Mouse (Mus musculus) lung, embryonic 14.5 days (tissue): Measurements from ENCODE around the gene Inpp5d. TPM values are rescaled to one million over a fixed set of nuclear protein-coding genes. Genes with fewer than 3 reads are reported as not detected.
A peak's percentile ranks its signal among the peaks of the same experiment; 100 is the strongest.

ENCODE experiments used
- ATAC-seq: fragments of 200-750 bp; cut with Nextera tagmentation; 2 replicates; pipeline ENCODE4 v1.8.0; 2017; ENCODE audit warnings: mild to moderate bottlenecking, moderate TSS enrichment, moderate library complexity; ENCODE audit not compliant: insufficient read depth
- DNase-seq: peaks from one replicate; pipeline ENCODE4 v3.0.0-alpha.2; 2015
- H3K27ac ChIP-seq: fragments of 300-500 bp; sonication (generic); 2 replicates; pipeline ENCODE4 v1.5.1; 2014; ENCODE audit warnings: low read depth, mild to moderate bottlenecking, moderate library complexity
- H3K27me3 ChIP-seq: fragments of 300-500 bp; sonication (generic); 2 replicates; pipeline ENCODE4 v1.6.1; 2014; ENCODE audit warnings: low read length, control low read depth; ENCODE audit not compliant: insufficient read depth
- H3K36me3 ChIP-seq: fragments of 300-500 bp; sonication (generic); 2 replicates; pipeline ENCODE4 v1.6.1; 2014; ENCODE audit warnings: control low read depth; ENCODE audit not compliant: insufficient read depth
- H3K4me1 ChIP-seq: fragments of 300-500 bp; sonication (generic); 2 replicates; pipeline ENCODE4 v1.6.1; 2014; ENCODE audit warnings: antibody characterized with exemption, control low read depth; ENCODE audit not compliant: insufficient read depth
- H3K4me2 ChIP-seq: fragments of 300-500 bp; sonication (generic); 2 replicates; pipeline ENCODE4 v1.6.1; 2014; ENCODE audit warnings: mild to moderate bottlenecking
- H3K4me3 ChIP-seq: fragments of 300-500 bp; sonication (generic); 2 replicates; pipeline ENCODE4 v1.5.1; 2014; ENCODE audit warnings: low read depth, low read length
- H3K9ac ChIP-seq: fragments of 300-500 bp; sonication (generic); 2 replicates; pipeline ENCODE4 v1.6.1; 2014
- H3K9me3 ChIP-seq: fragments of 300-500 bp; sonication (generic); 2 replicates; pipeline ENCODE4 v1.6.1; 2016; ENCODE audit warnings: low read depth, low read length, control low read depth
- CTCF ChIP-seq: IDR thresholded peaks from 2 replicates; pipeline ENCODE4 v1.5.1; 2016; ENCODE audit warnings: antibody characterized with exemption, low read depth
- WGBS: fragments of 180-500 bp; shearing (Covaris S2); extraction: QIAGEN DNeasy Blood & Tissue Kit; methylation state at CpG from one replicate; pipeline ENCODE4 v1.1.7; 2014; 5-methylcytosine and 5-hydroxymethylcytosine counted together
- polyA plus RNA-seq: library from polyadenylated mRNA; unstranded; fragments of >200 nt; fragmentation: Nextera tagmentation; extraction: Ambion mirVana; gene quantifications from 2 replicates; pipeline ENCODE4 v1.2.1, GENCODE M21; 2014

Inpp5d gene
- polyA plus RNA-seq, 1 experiment from 2014 or later: 11.2 TPM

GRCm38 (mm10) chr1:87655101-87655500, 35.0 kb downstream of the Inpp5d start:
- no peaks in the 10 kb centered on the region for H3K36me3 ChIP-seq
- no peak overlapping the region for H3K27ac ChIP-seq
- ATAC-seq (no peak), DNase-seq (no peak)
- WGBS: 25% methylated on average over 5 of the region's 5 CpGs
- no peak for TF ChIP-seq CTCF
- no peak overlapping the region for H3K4me2 ChIP-seq
- H3K4me3 ChIP-seq: no peak overlapping the region
- 0 out of 2 replicates have a peak, but pooled peaks cover 3% of the 10 kb centered on the region for H3K4me1 ChIP-seq
- no peaks in the 10 kb centered on the region for H3K27me3 ChIP-seq
- H3K9ac ChIP-seq: no peak overlapping the region
- no peaks in the 10 kb centered on the region for H3K9me3 ChIP-seq

GRCm38 (mm10) chr1:87658063-87658462, 38.0 kb downstream of the Inpp5d start:
- ATAC-seq (no peak), DNase-seq (no peak)
- Histone ChIP-seq H3K4me1 (no peaks in the 10 kb centered on the region), H3K9ac (no peak overlapping the region), H3K4me2 (no peak overlapping the region), H3K36me3 (no peaks in the 10 kb centered on the region), H3K9me3 (no peaks in the 10 kb centered on the region), H3K4me3 (no peak overlapping the region), H3K27ac (no peak overlapping the region), H3K27me3 (no peaks in the 10 kb centered on the region)
- no peak for TF ChIP-seq CTCF
- 71% methylated on average over 3 of the region's 3 CpGs for WGBS

- no peak overlapping the region for H3K4me3 ChIP-seq
- 83% methylated on average over 2 of the region's 2 CpGs for WGBS
- TF ChIP-seq CTCF: no peak
- no peak overlapping the region for H3K9ac ChIP-seq
- no peaks in the 10 kb centered on the region for H3K4me1 ChIP-seq
- no peak overlapping the region for H3K4me2 ChIP-seq
- H3K27me3 ChIP-seq: no peaks in the 10 kb centered on the region
- DNase-seq (no peak), ATAC-seq (no peak)
- H3K36me3 ChIP-seq: no peaks in the 10 kb centered on the region
- H3K9me3 ChIP-seq: no peaks in the 10 kb centered on the region; the same call in 1 of the 2 replicates
- H3K27ac ChIP-seq: no peak overlapping the region
Observed at GRCm38 (mm10) chr1:87658485-87658884, 38.4 kb downstream of the Inpp5d start.

- Histone ChIP-seq H3K9ac (no peak overlapping the region), H3K27me3 (no peaks in the 10 kb centered on the region), H3K36me3 (no peaks in the 10 kb centered on the region), H3K9me3 (peaks cover 3% of the 10 kb centered on the region; the same call in 1 of the 2 replicates), H3K4me2 (no peak overlapping the region), H3K4me3 (no peak overlapping the region), H3K27ac (no peak overlapping the region), H3K4me1 (no peaks in the 10 kb centered on the region)
- peak; percentile 33 for DNase-seq
- no peak for TF ChIP-seq CTCF
- 68% methylated on average over 8 of the region's 8 CpGs for WGBS
- ATAC-seq: no peak
Observed at GRCm38 (mm10) chr1:87658937-87659617, 39.0 kb downstream of the Inpp5d start.

GRCm38 (mm10) chr1:87659618-87659960, 39.5 kb downstream of the Inpp5d start:
- Histone ChIP-seq H3K9ac (no peak overlapping the region), H3K4me3 (no peak overlapping the region), H3K36me3 (no peaks in the 10 kb centered on the region), H3K27me3 (no peaks in the 10 kb centered on the region), H3K4me2 (no peak overlapping the region), H3K4me1 (no peaks in the 10 kb centered on the region), H3K9me3 (peaks cover 3% of the 10 kb centered on the region; the same call in 1 of the 2 replicates), H3K27ac (no peak overlapping the region)
- no peak for TF ChIP-seq CTCF
- 73% methylated on average over 4 of the region's 4 CpGs for WGBS
- no peak for DNase-seq
- ATAC-seq: no peak

GRCm38 (mm10) chr1:87660740-87661139, 40.6 kb downstream of the Inpp5d start:
- Histone ChIP-seq H3K4me2 (no peak overlapping the region), H3K4me1 (no peaks in the 10 kb centered on the region), H3K27ac (no peak overlapping the region), H3K9me3 (peaks cover 3% of the 10 kb centered on the region; the same call in 1 of the 2 replicates), H3K36me3 (no peaks in the 10 kb centered on the region), H3K4me3 (no peak overlapping the region), H3K9ac (no peak overlapping the region), H3K27me3 (no peaks in the 10 kb centered on the region)
- DNase-seq (no peak), ATAC-seq (no peak)
- WGBS: 83% methylated on average over 1 of the region's 1 CpGs
- no peak for TF ChIP-seq CTCF

- Histone ChIP-seq H3K9ac (no peak overlapping the region), H3K4me1 (no peaks in the 10 kb centered on the region), H3K27me3 (no peaks in the 10 kb centered on the region), H3K9me3 (peaks cover 3% of the 10 kb centered on the region; the same call in 1 of the 2 replicates), H3K27ac (no peak overlapping the region), H3K36me3 (no peaks in the 10 kb centered on the region), H3K4me3 (no peak overlapping the region), H3K4me2 (no peak overlapping the region)
- ATAC-seq (no peak), DNase-seq (no peak)
- peak; percentile 39 for TF ChIP-seq CTCF
- 69% methylated on average over 2 of the region's 2 CpGs for WGBS
Observed at GRCm38 (mm10) chr1:87663992-87664391, 43.9 kb downstream of the Inpp5d start.

GRCm38 (mm10) chr1:87667006-87667405, 46.9 kb downstream of the Inpp5d start:
- 57% methylated on average over 1 of the region's 1 CpGs for WGBS
- Histone ChIP-seq H3K4me2 (no peak overlapping the region), H3K4me3 (no peak overlapping the region), H3K9ac (no peak overlapping the region), H3K27ac (no peak overlapping the region), H3K27me3 (no peaks in the 10 kb centered on the region), H3K9me3 (peaks cover 3% of the 10 kb centered on the region; the same call in 1 of the 2 replicates), H3K36me3 (no peaks in the 10 kb centered on the region), H3K4me1 (no peaks in the 10 kb centered on the region)
- ATAC-seq: no peak
- peak; percentile 26 for TF ChIP-seq CTCF
- no peak for DNase-seq
